Mouse (Mus musculus) G1E (cell line): Measurements from ENCODE around the gene Dclre1a. TPM values are rescaled to one million over a fixed set of nuclear protein-coding genes. Genes with fewer than 3 reads are reported as not detected.

ENCODE experiments used
- ATAC-seq: 2 replicates; pipeline ENCODE4 v1.8.0; 2016; ENCODE audit warnings: mild to moderate bottlenecking; ENCODE audit not compliant: insufficient number of reproducible peaks, poor library complexity, low FRiP score, severe bottlenecking; ENCODE audit errors: extremely low read depth
- DNase-seq: peaks from one replicate; pipeline ENCODE4 v3.0.0; 2012; ENCODE audit warnings: low spot score
- H3K27me3 ChIP-seq: 2 replicates; pipeline ENCODE4 v1.6.1; 2012; ENCODE audit warnings: mild to moderate bottlenecking, low read length, inconsistent platforms; ENCODE audit not compliant: insufficient read depth
- H3K36me3 ChIP-seq: replicated peaks from 2 replicates; pipeline ENCODE3; 2012; ENCODE audit warnings: mild to moderate bottlenecking, inconsistent platforms
- H3K4me1 ChIP-seq: 2 replicates; pipeline ENCODE4 v1.6.1; 2012; ENCODE audit warnings: low read depth, low read length, inconsistent platforms, mixed read lengths; ENCODE audit not compliant: insufficient read depth
- H3K4me3 ChIP-seq: 2 replicates; pipeline ENCODE4 v1.5.1; 2012; ENCODE audit warnings: low read depth, mild to moderate bottlenecking, inconsistent platforms, low read length, moderate library complexity, mixed read lengths
- H3K9me3 ChIP-seq: replicated peaks from 2 replicates; pipeline ENCODE4 v1.6.1; 2012; ENCODE audit warnings: inconsistent platforms
- CTCF ChIP-seq: IDR thresholded peaks from 2 replicates; pipeline ENCODE4 v1.5.1; 2012; ENCODE audit warnings: low read depth, low read length, inconsistent platforms, mixed read lengths
- GATA1 ChIP-seq: IDR thresholded peaks from 2 replicates; pipeline ENCODE4 v1.6.1; 2012; ENCODE audit warnings: borderline replicate concordance, low read length, inconsistent platforms, mixed read lengths
- GATA2 ChIP-seq: IDR thresholded peaks from 2 replicates; pipeline ENCODE4 v1.6.1; 2012; ENCODE audit warnings: low read depth, low read length, inconsistent platforms, borderline replicate concordance
- POLR2AphosphoS5 ChIP-seq: IDR thresholded peaks from 2 replicates; pipeline ENCODE4 v1.6.1; 2012; ENCODE audit warnings: low read depth, low read length, inconsistent platforms; ENCODE audit not compliant: insufficient replicate concordance
- TAL1 ChIP-seq: conservative IDR thresholded peaks from 2 replicates; pipeline ENCODE4 v1.6.1; 2012; ENCODE audit warnings: low read depth, low read length, inconsistent platforms, mixed read lengths
- polyA plus RNA-seq: library from polyadenylated mRNA; stranded (reverse); fragments of >175 nt; gene quantifications from 2 replicates; pipeline ENCODE4 v1.2.3, GENCODE M21; 2012
- total RNA-seq, 2 experiments: library from RNA; stranded (forward) in 1 of 2; stranded (reverse) in 1 of 2; fragments of 200-1000 nt in 1 of 2; fragments of >200 nt in 1 of 2; fragmentation: Nextera tagmentation in 1 of 2; gene quantifications; 2 replicates each; pipeline ENCODE4 v1.2.3; 2014 to 2017

Gene Dclre1a
- total RNA-seq (2014; fragmentation: Nextera tagmentation) (72.8 and 76.8 TPM in 2 replicates), total RNA-seq (2017) (32.4 and 32.8 TPM in 2 replicates), polyA plus RNA-seq (2.3 and 4.2 TPM in 2 replicates)

- peak; percentile 76 for DNase-seq
- Histone ChIP-seq H3K36me3 (peaks cover 55% of the 10 kb centered on the region), H3K4me1 (peaks cover 47% of the 10 kb centered on the region)
Measured at GRCm38 (mm10) chr19:56547456-56548229, at the start of gene Dclre1a. Dclre1a (minus strand) TSS chr19:56548222.

GRCm38 (mm10) chr19:56592472-56592871 lies 44.5 kb upstream of the Dclre1a start:
- H3K9me3 ChIP-seq = no peaks in the 10 kb centered on the region
- no peaks in the 10 kb centered on the region for H3K27me3 ChIP-seq
- no peak overlapping the region for H3K4me3 ChIP-seq
- DNase-seq = no peak
- peaks cover 95% of the 10 kb centered on the region for H3K36me3 ChIP-seq
- no peak for ATAC-seq
- H3K4me1 ChIP-seq = peaks cover 3% of the 10 kb centered on the region; the same call in 1 of the 2 replicates
- no peak for TF ChIP-seq TAL1
- no peak for TF ChIP-seq GATA2
- no peak for TF ChIP-seq POLR2AphosphoS5
- TF ChIP-seq CTCF = no peak
- no peak for TF ChIP-seq GATA1

More at GRCm38 (mm10) chr19:56547456-56548229, at the start of gene Dclre1a:
- Histone ChIP-seq H3K4me3 (peak within 1 kb of the TSS; percentile 90), H3K27me3 (no peaks in the 10 kb centered on the region), H3K9me3 (no peaks in the 10 kb centered on the region)
- TF ChIP-seq GATA2 = no peak
- TF ChIP-seq CTCF = no peak
- no peak for TF ChIP-seq POLR2AphosphoS5
- no peak for TF ChIP-seq TAL1
- no peak for TF ChIP-seq GATA1
- peak; percentile 41; the same call in 1 of the 2 replicates for ATAC-seq

GRCm38 (mm10) chr19:56590250-56590649 lies 42.2 kb upstream of the Dclre1a start:
- ATAC-seq = no peak
- Histone ChIP-seq H3K36me3 (peaks cover 93% of the 10 kb centered on the region), H3K4me1 (peaks cover 3% of the 10 kb centered on the region; the same call in 1 of the 2 replicates), H3K4me3 (no peak overlapping the region), H3K9me3 (no peaks in the 10 kb centered on the region), H3K27me3 (no peaks in the 10 kb centered on the region)
- TF ChIP-seq TAL1 (no peak), GATA2 (no peak), GATA1 (no peak), POLR2AphosphoS5 (no peak), CTCF (no peak)
- no peak for DNase-seq

GRCm38 (mm10) chr19:56589455-56589854 lies 41.4 kb upstream of the Dclre1a start:
- DNase-seq = no peak
- H3K9me3 ChIP-seq = no peaks in the 10 kb centered on the region
- H3K4me3 ChIP-seq = no peak overlapping the region
- no peak for ATAC-seq
- no peaks in the 10 kb centered on the region for H3K27me3 ChIP-seq
- no peak for TF ChIP-seq GATA1
- TF ChIP-seq CTCF = no peak
- TF ChIP-seq POLR2AphosphoS5 = no peak
- TF ChIP-seq TAL1 = no peak
- TF ChIP-seq GATA2 = no peak
- H3K36me3 ChIP-seq = peaks cover 90% of the 10 kb centered on the region
- H3K4me1 ChIP-seq = peaks cover 3% of the 10 kb centered on the region; the same call in 1 of the 2 replicates

- H3K4me1 ChIP-seq = peaks cover 3% of the 10 kb centered on the region; the same call in 1 of the 2 replicates
- no peaks in the 10 kb centered on the region for H3K9me3 ChIP-seq
- H3K4me3 ChIP-seq = no peak overlapping the region
- DNase-seq = no peak
- no peaks in the 10 kb centered on the region for H3K27me3 ChIP-seq
- TF ChIP-seq POLR2AphosphoS5 (no peak), GATA1 (no peak), GATA2 (no peak)
- H3K36me3 ChIP-seq = peaks cover 91% of the 10 kb centered on the region
- ATAC-seq = no peak
Measured at GRCm38 (mm10) chr19:56589008-56589407, 41.0 kb upstream of the Dclre1a start.

DNA sequence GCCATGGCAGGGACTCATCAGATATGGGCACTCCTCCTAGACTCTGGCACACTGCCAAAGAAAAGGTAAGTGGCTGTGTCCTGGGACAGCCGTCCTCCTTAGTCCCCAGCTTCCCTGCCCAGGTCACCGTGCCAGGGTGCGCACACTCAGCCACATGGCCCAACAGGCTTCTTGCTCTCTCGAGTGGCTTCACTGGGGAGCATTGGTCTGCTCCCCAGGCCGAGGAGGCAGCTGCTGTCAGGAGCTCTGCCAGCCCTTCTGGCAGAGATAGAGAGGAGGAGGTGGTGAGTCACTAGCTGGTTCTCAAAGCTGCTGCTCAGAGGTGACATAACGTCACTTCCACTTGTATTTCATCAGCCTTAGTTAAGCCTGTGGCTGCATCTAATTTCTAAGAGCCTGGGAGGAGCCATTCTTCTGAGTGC lies 40.2 kb upstream of the Dclre1a start:
- no peak for ATAC-seq
- no peaks in the 10 kb centered on the region for H3K9me3 ChIP-seq
- no peaks in the 10 kb centered on the region for H3K27me3 ChIP-seq
- peaks cover 3% of the 10 kb centered on the region; the same call in 1 of the 2 replicates for H3K4me1 ChIP-seq
- peaks cover 91% of the 10 kb centered on the region for H3K36me3 ChIP-seq
- H3K4me3 ChIP-seq = no peak overlapping the region
- peak; percentile 22 for DNase-seq
- no peak for TF ChIP-seq TAL1
- no peak for TF ChIP-seq CTCF
- no peak for TF ChIP-seq GATA2
- no peak for TF ChIP-seq GATA1
- TF ChIP-seq POLR2AphosphoS5 = no peak
